Mouse (Mus musculus) forebrain, embryonic 13.5 days (tissue): ENCODE measurements at regions not wholly inside any gene's neighbourhood (a gene's known extent, or its start where the extent isn't known, plus 50 kb on each side); places are given as distances from the start of the nearest gene placed in this dataset.

Experiments
- ATAC-seq: fragments of 200-750 bp; cut with Nextera tagmentation; 2 replicates; pipeline ENCODE4 v1.8.0; 2017
- H3K27ac ChIP-seq: fragments of 300-500 bp; sonication (generic); 2 replicates; pipeline ENCODE4 v1.5.1; 2015; ENCODE audit warnings: inconsistent platforms, mild to moderate bottlenecking, moderate library complexity
- H3K27me3 ChIP-seq: fragments of 300-500 bp; sonication (generic); 2 replicates; pipeline ENCODE4 v1.6.1; 2015; ENCODE audit warnings: mild to moderate bottlenecking, inconsistent platforms
- H3K36me3 ChIP-seq: fragments of 300-500 bp; sonication (generic); 2 replicates; pipeline ENCODE4 v1.6.1; 2015; ENCODE audit warnings: mild to moderate bottlenecking, inconsistent platforms; ENCODE audit not compliant: poor library complexity, severe bottlenecking
- H3K4me1 ChIP-seq: fragments of 300-500 bp; sonication (generic); 2 replicates; pipeline ENCODE4 v1.6.1; 2015; ENCODE audit warnings: inconsistent platforms
- H3K4me2 ChIP-seq: fragments of 300-500 bp; sonication (generic); 2 replicates; pipeline ENCODE4 v1.6.1; 2015; ENCODE audit warnings: inconsistent platforms, mild to moderate bottlenecking, moderate library complexity
- H3K4me3 ChIP-seq: fragments of 300-500 bp; sonication (generic); 2 replicates; pipeline ENCODE4 v1.5.1; 2015; ENCODE audit warnings: mild to moderate bottlenecking, inconsistent platforms
- H3K9ac ChIP-seq: fragments of 300-500 bp; sonication (generic); 2 replicates; pipeline ENCODE4 v1.6.1; 2015; ENCODE audit warnings: mild to moderate bottlenecking, inconsistent platforms
- H3K9me3 ChIP-seq: fragments of 300-500 bp; sonication (generic); replicated peaks from 2 replicates; pipeline ENCODE4 v1.6.1; 2016; ENCODE audit warnings: inconsistent platforms
- WGBS: fragments of 180-500 bp; shearing (Covaris S2); methylation state at CpG from one replicate; pipeline ENCODE4 v1.1.7; 2015; 5-methylcytosine and 5-hydroxymethylcytosine counted together

DNA sequence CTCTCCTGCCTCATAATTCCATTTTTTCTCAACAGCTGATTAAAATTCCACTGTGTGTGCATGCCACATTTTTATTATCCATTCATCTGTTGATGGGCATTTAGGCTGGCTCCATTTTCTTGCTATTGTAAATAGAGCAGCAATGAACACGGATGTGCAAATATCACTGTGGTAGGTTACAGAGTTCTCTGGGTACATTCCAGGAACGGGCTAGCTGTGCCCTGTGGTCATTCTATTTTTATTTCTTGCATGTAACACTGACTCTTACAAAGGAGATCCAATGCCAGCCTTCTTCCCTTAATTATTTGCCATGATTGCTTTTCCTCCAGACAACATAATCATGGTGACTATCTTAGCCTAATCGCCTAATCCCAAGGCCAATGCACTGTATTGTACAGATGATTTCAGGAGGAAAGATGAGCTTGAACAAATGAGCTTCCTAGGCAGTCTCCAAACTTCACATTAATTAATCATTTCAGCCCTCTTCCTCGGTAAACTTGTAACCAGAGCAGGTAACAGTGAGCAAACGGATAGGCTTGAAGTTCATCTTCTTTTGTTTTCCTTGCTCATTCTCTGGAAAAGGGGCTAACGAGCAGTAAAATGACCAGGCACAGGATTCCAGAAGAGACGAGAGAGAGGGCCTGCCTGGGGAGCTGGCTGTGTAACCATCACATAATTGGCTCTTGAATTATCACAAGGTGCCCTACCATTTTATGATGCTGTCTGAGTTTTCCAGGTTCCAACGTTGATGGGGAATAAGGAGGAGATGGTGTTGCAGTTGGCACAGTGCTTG, 77.6 kb upstream of the Ppp2r3a start:
- H3K9ac ChIP-seq, result no peak overlapping the region
- no peaks in the 10 kb centered on the region for H3K27me3 ChIP-seq
- H3K4me3 ChIP-seq, result no peak overlapping the region
- no peaks in the 10 kb centered on the region for H3K9me3 ChIP-seq
- H3K36me3 ChIP-seq, result no peaks in the 10 kb centered on the region
- no peak overlapping the region for H3K27ac ChIP-seq
- H3K4me2 ChIP-seq, result no peak overlapping the region
- ATAC-seq, result no peak
- 40% methylated on average over 8 of the region's 8 CpGs for WGBS
- no peaks in the 10 kb centered on the region for H3K4me1 ChIP-seq

GRCm38 (mm10) chr9:101326961-101327360, 75.4 kb upstream of the Ppp2r3a start:
- Histone ChIP-seq H3K9me3 (no peaks in the 10 kb centered on the region), H3K4me1 (no peaks in the 10 kb centered on the region), H3K27ac (no peak overlapping the region), H3K36me3 (no peaks in the 10 kb centered on the region), H3K9ac (no peak overlapping the region), H3K4me3 (no peak overlapping the region), H3K4me2 (no peak overlapping the region), H3K27me3 (no peaks in the 10 kb centered on the region)
- WGBS, result 36% methylated on average over 3 of the region's 3 CpGs
- no peak for ATAC-seq

- no peaks in the 10 kb centered on the region for H3K36me3 ChIP-seq
- no peaks in the 10 kb centered on the region for H3K4me1 ChIP-seq
- H3K27me3 ChIP-seq, result no peaks in the 10 kb centered on the region
- H3K4me3 ChIP-seq, result no peak overlapping the region
- H3K4me2 ChIP-seq, result no peak overlapping the region
- no peak overlapping the region for H3K27ac ChIP-seq
- WGBS, result 42% methylated on average over 4 of the region's 4 CpGs
- no peaks in the 10 kb centered on the region for H3K9me3 ChIP-seq
- no peak for ATAC-seq
- H3K9ac ChIP-seq, result no peak overlapping the region
Measured at GRCm38 (mm10) chr9:101314036-101314435, 62.4 kb upstream of the Ppp2r3a start.

GRCm38 (mm10) chr9:101306408-101306935, 54.9 kb upstream of the Ppp2r3a start:
- 89% methylated on average over 10 of the region's 10 CpGs for WGBS
- no peak overlapping the region for H3K4me2 ChIP-seq
- no peaks in the 10 kb centered on the region for H3K9me3 ChIP-seq
- no peaks in the 10 kb centered on the region for H3K36me3 ChIP-seq
- no peaks in the 10 kb centered on the region for H3K27me3 ChIP-seq
- H3K27ac ChIP-seq, result no peak overlapping the region
- H3K4me1 ChIP-seq, result no peaks in the 10 kb centered on the region
- ATAC-seq, result no peak
- no peak overlapping the region for H3K9ac ChIP-seq
- H3K4me3 ChIP-seq, result no peak overlapping the region

- no peak for ATAC-seq
- H3K9me3 ChIP-seq, result no peaks in the 10 kb centered on the region
- whole genome bisulfite sequencing, result 90% methylated on average over 4 of the region's 4 CpGs
- no peak overlapping the region for H3K27ac ChIP-seq
- H3K4me3 ChIP-seq, result no peak overlapping the region
- no peak overlapping the region for H3K9ac ChIP-seq
- no peaks in the 10 kb centered on the region for H3K27me3 ChIP-seq
- H3K4me2 ChIP-seq, result no peak overlapping the region
- no peaks in the 10 kb centered on the region for H3K36me3 ChIP-seq
- no peaks in the 10 kb centered on the region for H3K4me1 ChIP-seq
Measured at GRCm38 (mm10) chr9:101305730-101306129, 54.1 kb upstream of the Ppp2r3a start.
